Mouse (Mus musculus) embryonic facial prominence, embryonic 15.5 days (tissue): ENCODE data around the gene Lypd6. TPM values are rescaled to one million over a fixed set of nuclear protein-coding genes. Genes with fewer than 3 reads are reported as not detected.

ENCODE experiments used
- ATAC-seq: fragments of 200-750 bp; cut with Nextera tagmentation; 2 replicates; pipeline ENCODE4 v1.8.0; 2017; ENCODE audit warnings: low read depth, moderate TSS enrichment; ENCODE audit not compliant: insufficient number of reproducible peaks, low FRiP score, low TSS enrichment
- H3K27ac ChIP-seq: fragments of 300-500 bp; sonication (generic); replicated peaks from 2 replicates; pipeline ENCODE4 v1.5.1; 2015; ENCODE audit warnings: mild to moderate bottlenecking, inconsistent platforms
- H3K27me3 ChIP-seq: fragments of 300-500 bp; sonication (generic); 2 replicates; pipeline ENCODE4 v1.6.1; 2015; ENCODE audit warnings: inconsistent platforms
- H3K36me3 ChIP-seq: fragments of 300-500 bp; sonication (generic); 2 replicates; pipeline ENCODE4 v1.6.1; 2015; ENCODE audit warnings: mild to moderate bottlenecking, inconsistent platforms
- H3K4me1 ChIP-seq: fragments of 300-500 bp; sonication (generic); 2 replicates; pipeline ENCODE4 v1.6.1; 2015; ENCODE audit warnings: inconsistent platforms
- H3K4me2 ChIP-seq: fragments of 300-500 bp; sonication (generic); replicated peaks from 2 replicates; pipeline ENCODE4 v1.6.1; 2015; ENCODE audit warnings: mild to moderate bottlenecking, inconsistent platforms
- H3K4me3 ChIP-seq: fragments of 300-500 bp; sonication (generic); replicated peaks from 2 replicates; pipeline ENCODE4 v1.5.1; 2015; ENCODE audit warnings: mild to moderate bottlenecking, inconsistent platforms
- H3K9ac ChIP-seq: fragments of 300-500 bp; sonication (generic); 2 replicates; pipeline ENCODE4 v1.6.1; 2015; ENCODE audit warnings: inconsistent platforms
- H3K9me3 ChIP-seq: fragments of 300-500 bp; sonication (generic); replicated peaks from 2 replicates; pipeline ENCODE4 v1.6.1; 2016; ENCODE audit warnings: inconsistent platforms
- WGBS: fragments of 180-500 bp; shearing (Covaris S2); methylation state at CpG from one replicate; pipeline ENCODE4 v1.1.7; 2015; 5-methylcytosine and 5-hydroxymethylcytosine counted together
- polyA plus RNA-seq: library from polyadenylated mRNA; unstranded; fragments of >200 nt; fragmentation: Nextera tagmentation; extraction: Ambion mirVana; gene quantifications from 2 replicates; pipeline ENCODE4 v1.2.1, GENCODE M21; 2015

The Lypd6 gene
- 6.1 and 7.5 TPM in 2 replicates for polyA plus RNA-seq

DNA sequence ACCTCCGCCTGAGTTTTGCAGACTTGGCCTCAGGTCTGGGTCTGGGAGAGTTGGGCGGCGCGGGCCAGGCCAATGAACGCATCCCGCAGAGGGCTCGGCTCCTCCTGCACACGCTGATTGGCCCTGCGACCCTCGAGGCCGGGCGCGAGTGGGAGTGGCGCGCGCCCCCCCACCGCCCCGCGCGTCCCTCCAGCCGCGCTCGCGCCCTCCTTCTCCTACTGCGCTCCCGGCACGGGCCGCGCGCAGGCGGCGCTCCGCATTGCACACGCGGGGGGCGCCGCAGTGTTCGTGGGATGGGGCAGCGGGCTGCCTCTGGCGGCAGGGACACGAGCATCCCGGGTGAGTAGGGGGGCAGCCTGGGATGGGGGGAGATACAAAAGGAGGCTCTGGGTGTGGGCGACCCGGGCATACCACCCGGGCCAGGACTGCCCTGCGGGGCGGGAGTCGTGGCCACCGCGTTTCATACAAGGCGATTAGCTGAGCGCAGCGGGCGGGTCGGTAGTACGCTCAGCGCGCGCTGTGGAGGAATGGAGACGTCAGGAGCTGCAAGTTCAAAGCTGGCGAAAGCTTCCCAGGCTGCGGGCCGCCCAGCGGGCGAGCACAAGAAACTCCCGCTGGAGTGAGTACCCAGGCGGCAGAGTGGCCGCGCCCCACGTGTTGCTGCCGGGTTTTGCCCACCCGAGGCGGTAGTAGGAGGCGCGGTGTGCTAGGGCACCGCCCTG, at the start of gene Lypd6:
Gene Lypd6 (plus strand): TSS at position 184 of the 722 bp plus-strand sequence.
- Histone ChIP-seq H3K4me1 (0 out of 2 replicates have a peak, but pooled peaks cover 5% of the 10 kb centered on the region), H3K9ac (peak within 1 kb of the TSS; percentile 31), H3K27me3 (no peaks in the 10 kb centered on the region), H3K27ac (no peak within 1 kb of the TSS), H3K36me3 (no peaks in the 10 kb centered on the region), H3K4me3 (peak within 1 kb of the TSS; percentile 63), H3K9me3 (no peaks in the 10 kb centered on the region), H3K4me2 (peak within 1 kb of the TSS; percentile 83)
- peak; percentile 93 for ATAC-seq
- whole genome bisulfite sequencing, result under 1% methylated on average over 74 of the region's 76 CpGs

DNA sequence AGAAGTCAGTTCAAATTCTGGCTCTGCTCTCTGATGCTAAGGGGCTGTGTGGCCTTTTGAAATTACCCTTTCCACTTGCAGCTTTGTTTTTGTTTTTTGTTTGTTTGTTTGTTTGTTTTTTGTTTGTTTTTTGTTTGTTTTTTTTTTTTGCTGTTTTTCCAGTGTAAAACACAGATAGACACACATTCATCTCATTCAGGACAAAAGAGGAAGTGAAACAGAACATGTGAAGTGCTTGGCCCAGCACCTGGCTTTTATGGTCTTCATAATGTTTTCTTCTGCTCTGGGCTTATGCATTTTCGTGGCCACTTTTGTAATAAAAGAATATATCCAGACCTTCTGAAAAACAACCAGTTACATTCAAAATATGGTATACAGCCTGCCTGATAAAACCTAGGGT, 46.8 kb upstream of the Lypd6 start:
- Histone ChIP-seq H3K27ac (no peak overlapping the region), H3K9ac (no peak overlapping the region), H3K27me3 (no peaks in the 10 kb centered on the region), H3K36me3 (no peaks in the 10 kb centered on the region), H3K9me3 (no peaks in the 10 kb centered on the region), H3K4me3 (no peak overlapping the region), H3K4me1 (no peaks in the 10 kb centered on the region), H3K4me2 (no peak overlapping the region)
- no peak for ATAC-seq
- 76% methylated on average over 1 of the region's 1 CpGs for WGBS

DNA sequence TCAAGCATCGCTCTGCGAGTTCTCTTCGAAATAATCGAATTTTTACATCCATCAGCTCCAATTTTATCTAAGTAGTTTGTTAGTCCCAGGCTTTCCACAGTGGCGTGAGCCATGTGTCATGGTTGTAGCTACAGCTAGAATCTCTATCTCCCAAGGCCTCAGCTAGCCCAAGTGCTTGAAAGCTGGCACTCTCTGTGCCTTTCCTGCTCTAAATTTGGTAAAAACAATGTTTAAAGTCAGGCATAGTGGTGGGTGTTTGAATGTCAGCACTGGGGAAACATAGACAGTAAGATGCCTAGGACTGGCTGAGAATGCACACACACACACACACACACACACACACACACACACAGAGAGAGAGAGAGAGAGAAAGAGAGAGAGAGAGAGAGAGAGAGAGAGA, 40.7 kb upstream of the Lypd6 start:
- H3K4me3 ChIP-seq, result no peak overlapping the region

DNA sequence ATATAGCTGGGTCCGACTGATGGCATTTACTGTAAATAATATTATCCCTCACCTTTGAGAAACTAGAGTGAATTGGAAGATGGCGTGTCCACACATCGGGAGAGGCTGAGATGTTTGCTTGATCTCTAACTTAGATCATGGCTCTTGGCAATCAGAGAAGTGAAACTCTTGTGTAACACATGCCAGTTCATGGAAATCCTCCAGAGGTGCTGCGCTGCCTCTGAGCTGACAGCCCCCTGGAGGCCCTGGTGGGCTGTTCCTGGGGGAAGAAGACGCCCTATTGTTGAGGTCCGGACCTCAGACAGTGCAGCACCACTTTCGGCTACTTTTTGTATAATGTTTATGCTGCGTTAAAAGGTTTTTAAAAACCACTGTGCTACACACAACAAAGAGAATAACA, 37.3 kb upstream of the Lypd6 start:
- Histone ChIP-seq H3K9me3 (no peaks in the 10 kb centered on the region), H3K4me3 (no peak overlapping the region), H3K27me3 (no peaks in the 10 kb centered on the region), H3K4me1 (no peaks in the 10 kb centered on the region), H3K4me2 (no peak overlapping the region), H3K9ac (no peak overlapping the region), H3K36me3 (no peaks in the 10 kb centered on the region), H3K27ac (no peak overlapping the region)
- 68% methylated on average over 8 of the region's 8 CpGs for WGBS
- ATAC-seq, result no peak

More for the DNA sequence above, 40.7 kb upstream of the Lypd6 start:
- H3K9me3 ChIP-seq, result no peaks in the 10 kb centered on the region
- H3K36me3 ChIP-seq, result no peaks in the 10 kb centered on the region
- WGBS, result 85% methylated on average over 5 of the region's 5 CpGs
- no peaks in the 10 kb centered on the region for H3K4me1 ChIP-seq
- no peak for ATAC-seq
- no peak overlapping the region for H3K27ac ChIP-seq
- H3K9ac ChIP-seq, result no peak overlapping the region
- no peak overlapping the region for H3K4me2 ChIP-seq
- no peaks in the 10 kb centered on the region for H3K27me3 ChIP-seq

DNA sequence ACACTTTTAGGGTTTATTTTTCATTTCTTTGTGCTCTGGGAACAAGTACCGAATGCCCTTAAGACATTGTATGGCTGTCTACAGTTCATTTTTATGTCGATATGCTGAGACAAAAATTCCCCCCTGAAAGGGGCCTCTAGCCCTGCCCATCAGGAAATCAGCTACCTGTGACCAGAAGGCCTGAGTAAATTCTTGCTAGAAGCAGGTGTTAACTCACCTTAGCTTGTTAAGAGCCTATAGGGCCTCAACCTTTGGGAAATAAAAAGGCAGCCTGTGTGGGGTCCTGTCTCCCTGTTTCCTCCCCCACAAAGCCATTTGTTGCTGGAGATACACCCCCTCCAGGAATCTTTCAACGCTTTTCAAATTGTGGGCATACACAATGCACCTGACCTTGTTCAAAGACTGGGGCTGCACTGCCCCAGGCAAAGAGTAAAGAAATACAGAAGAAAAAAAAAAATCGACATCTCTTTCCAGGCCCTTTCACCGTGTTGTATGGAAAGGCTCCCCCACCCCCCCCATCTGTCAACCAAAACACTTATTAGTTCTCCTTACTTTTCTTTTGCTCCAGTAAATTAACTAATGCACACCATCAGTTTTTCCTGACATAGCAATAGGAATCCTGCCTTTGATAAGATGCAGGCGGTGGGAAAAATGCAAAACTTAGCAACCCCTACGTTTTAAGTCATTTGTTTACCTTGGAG, 21.9 kb upstream of the Lypd6 start:
- no peaks in the 10 kb centered on the region for H3K27me3 ChIP-seq
- no peaks in the 10 kb centered on the region for H3K4me1 ChIP-seq
- no peak for ATAC-seq
- H3K9me3 ChIP-seq, result no peaks in the 10 kb centered on the region
- no peak overlapping the region for H3K9ac ChIP-seq
- H3K4me2 ChIP-seq, result no peak overlapping the region
- H3K36me3 ChIP-seq, result no peaks in the 10 kb centered on the region
- no peak overlapping the region for H3K27ac ChIP-seq
- H3K4me3 ChIP-seq, result no peak overlapping the region
- WGBS, result 39% methylated on average over 7 of the region's 7 CpGs

DNA sequence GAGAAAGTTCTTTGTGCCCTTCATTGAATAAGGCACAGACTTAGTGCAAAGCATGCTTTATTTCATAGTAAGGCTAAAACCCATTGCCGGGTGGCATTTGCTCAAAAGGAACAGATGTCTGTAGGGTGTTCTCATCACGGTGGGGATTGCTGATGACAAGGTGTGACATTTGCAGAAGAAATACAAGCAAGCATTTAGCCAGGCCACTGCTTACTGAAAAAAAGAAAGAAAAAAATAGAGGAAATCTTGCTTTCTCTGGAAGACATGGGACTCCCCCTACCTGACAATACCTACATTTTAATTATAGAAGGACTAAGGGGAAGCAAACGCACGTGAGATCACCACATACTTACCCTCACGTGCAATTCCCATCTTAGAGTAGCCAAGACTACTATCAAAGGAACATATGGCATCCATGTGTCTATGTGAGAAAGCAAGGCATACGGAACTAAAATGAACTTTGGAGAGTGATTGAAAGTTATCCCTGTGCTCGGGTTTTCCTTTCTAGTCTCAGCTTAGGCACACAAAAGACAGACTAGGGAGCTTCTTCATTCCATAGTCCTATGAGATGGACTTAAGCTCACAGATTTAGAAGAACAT, 21.3 kb upstream of the Lypd6 start:
- no peaks in the 10 kb centered on the region for H3K27me3 ChIP-seq
- H3K9me3 ChIP-seq, result no peaks in the 10 kb centered on the region
- H3K4me3 ChIP-seq, result no peak overlapping the region
- H3K27ac ChIP-seq, result no peak overlapping the region
- no peak overlapping the region for H3K4me2 ChIP-seq
- no peak for ATAC-seq
- no peak overlapping the region for H3K9ac ChIP-seq
- H3K4me1 ChIP-seq, result no peaks in the 10 kb centered on the region
- 36% methylated on average over 7 of the region's 7 CpGs for WGBS
- H3K36me3 ChIP-seq, result no peaks in the 10 kb centered on the region

DNA sequence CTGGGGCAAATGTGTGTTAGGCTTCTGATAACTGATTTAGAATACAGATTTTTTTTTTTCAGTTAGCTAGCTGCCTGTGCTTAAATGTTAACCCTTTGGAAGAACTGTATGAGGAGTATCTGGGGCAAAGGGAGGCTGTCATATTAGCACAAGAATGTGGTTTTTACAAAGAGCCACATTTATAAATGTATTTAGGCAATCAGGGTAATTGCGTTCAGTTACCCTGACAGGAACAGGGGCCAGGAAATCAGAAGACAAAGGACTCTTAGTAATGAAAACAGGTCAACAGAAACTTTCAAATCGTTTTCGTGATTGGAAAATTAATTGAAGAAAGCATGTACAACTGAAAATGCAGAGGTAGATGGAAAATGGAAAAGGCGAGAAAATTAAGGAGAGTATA, 20.4 kb upstream of the Lypd6 start:
- 65% methylated on average over 4 of the region's 4 CpGs for WGBS
- H3K9me3 ChIP-seq, result no peaks in the 10 kb centered on the region
- no peaks in the 10 kb centered on the region for H3K27me3 ChIP-seq
- no peak overlapping the region for H3K4me3 ChIP-seq
- H3K27ac ChIP-seq, result no peak overlapping the region
- H3K9ac ChIP-seq, result no peak overlapping the region
- no peak overlapping the region for H3K4me2 ChIP-seq
- H3K36me3 ChIP-seq, result no peaks in the 10 kb centered on the region
- H3K4me1 ChIP-seq, result no peaks in the 10 kb centered on the region
- no peak for ATAC-seq

DNA sequence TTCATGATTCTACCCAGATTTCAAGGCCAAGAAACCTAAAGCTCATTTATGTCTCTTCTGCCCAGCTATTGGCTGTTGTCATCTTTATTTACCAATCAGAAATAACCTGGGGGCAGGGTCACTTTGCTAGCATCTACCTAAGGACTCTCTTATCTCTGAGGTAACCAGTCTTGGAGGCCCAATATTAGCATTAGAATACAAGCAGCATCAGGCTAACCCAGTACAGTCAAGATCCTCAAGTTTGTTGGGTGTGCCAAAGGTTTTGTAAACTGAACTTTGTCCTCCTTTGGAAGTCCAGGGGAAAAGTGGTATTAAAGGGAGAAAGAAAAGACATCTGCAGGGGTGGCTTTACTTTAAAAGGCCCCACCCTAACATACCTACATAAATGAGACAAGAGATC, 17.8 kb upstream of the Lypd6 start:
- Histone ChIP-seq H3K27ac (no peak overlapping the region), H3K27me3 (no peaks in the 10 kb centered on the region), H3K4me1 (no peaks in the 10 kb centered on the region), H3K9ac (no peak overlapping the region), H3K4me3 (no peak overlapping the region), H3K36me3 (no peaks in the 10 kb centered on the region), H3K9me3 (no peaks in the 10 kb centered on the region), H3K4me2 (no peak overlapping the region)
- no peak for ATAC-seq

DNA sequence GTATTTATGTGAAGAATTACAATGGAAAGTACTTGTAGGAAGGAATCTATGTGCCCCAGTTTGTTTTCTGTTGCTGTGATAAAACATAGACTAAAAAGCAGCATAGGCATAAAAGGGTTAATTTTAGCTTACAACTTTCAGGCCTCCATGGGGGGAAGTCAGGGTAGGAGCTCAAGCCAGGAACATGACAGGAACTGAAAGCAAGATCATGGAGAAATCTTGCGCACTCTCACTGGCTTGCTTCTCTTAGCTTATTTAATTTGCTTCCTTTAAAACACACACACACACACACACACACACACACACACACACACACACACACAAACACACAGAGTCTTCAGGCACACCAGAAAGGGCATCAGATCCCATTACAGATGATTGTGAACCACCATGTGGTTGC, 12.3 kb upstream of the Lypd6 start:
- Histone ChIP-seq H3K27ac (no peak overlapping the region), H3K27me3 (no peaks in the 10 kb centered on the region), H3K9me3 (no peaks in the 10 kb centered on the region), H3K4me1 (no peaks in the 10 kb centered on the region), H3K9ac (no peak overlapping the region), H3K4me3 (no peak overlapping the region), H3K4me2 (no peak overlapping the region), H3K36me3 (no peaks in the 10 kb centered on the region)
- WGBS, result 86% methylated on average over 1 of the region's 1 CpGs
- no peak for ATAC-seq

DNA sequence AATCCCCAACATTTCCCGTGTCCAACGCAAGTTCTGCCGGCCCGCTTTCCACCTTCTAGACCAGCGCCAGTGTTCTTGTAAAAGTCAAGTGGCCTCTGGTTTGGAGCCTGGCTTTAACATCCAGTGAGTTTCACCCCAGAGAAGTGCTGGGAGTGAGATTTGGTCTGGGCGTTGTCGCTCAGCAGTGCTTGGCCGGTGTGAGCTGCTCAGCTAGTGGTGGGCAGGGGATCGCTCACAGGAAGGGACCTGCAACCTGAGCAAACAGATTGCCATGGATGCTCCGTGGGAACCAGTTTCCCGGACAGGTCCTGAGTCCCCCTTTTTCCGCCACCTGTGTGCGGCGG, 355 bp upstream of the Lypd6 start:
- H3K9ac ChIP-seq, result no peak overlapping the region
- H3K27ac ChIP-seq, result no peak overlapping the region
- no peaks in the 10 kb centered on the region for H3K27me3 ChIP-seq
- H3K4me3 ChIP-seq, result peak overlapping the region; percentile 63
- peak overlapping the region; percentile 83 for H3K4me2 ChIP-seq
- no peaks in the 10 kb centered on the region for H3K36me3 ChIP-seq
- peak; percentile 65 for ATAC-seq
- H3K4me1 ChIP-seq, result 0 out of 2 replicates have a peak, but pooled peaks cover 5% of the 10 kb centered on the region
- 2% methylated on average over 14 of the region's 14 CpGs for WGBS
- no peaks in the 10 kb centered on the region for H3K9me3 ChIP-seq

DNA sequence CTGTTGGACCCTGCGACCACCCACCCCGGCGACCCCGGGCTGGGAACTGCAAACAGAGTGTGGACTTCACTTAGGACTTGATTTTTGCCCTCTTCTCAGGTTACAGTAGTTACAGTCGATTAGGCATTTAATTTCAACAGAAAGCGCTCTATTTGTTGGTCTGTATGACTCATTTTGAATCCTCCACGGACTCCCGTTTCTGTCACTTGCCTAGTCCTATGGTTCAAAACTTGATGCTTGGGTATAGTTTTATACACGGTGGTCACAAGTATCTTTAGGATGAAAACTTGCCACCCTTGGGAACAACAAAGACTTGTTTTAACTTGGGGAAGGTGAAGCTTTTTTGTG, 713 bp downstream of the Lypd6 start:
- H3K27me3 ChIP-seq, result no peaks in the 10 kb centered on the region
- ATAC-seq, result no peak
- H3K9me3 ChIP-seq, result no peaks in the 10 kb centered on the region
- no peak overlapping the region for H3K27ac ChIP-seq
- H3K36me3 ChIP-seq, result no peaks in the 10 kb centered on the region
- peak overlapping the region; percentile 83 for H3K4me2 ChIP-seq
- H3K9ac ChIP-seq, result peak overlapping the region; percentile 31; the same call in 1 of the 2 replicates
- H3K4me1 ChIP-seq, result 0 out of 2 replicates have a peak, but pooled peaks cover 5% of the 10 kb centered on the region
- WGBS, result 1% methylated on average over 9 of the region's 9 CpGs
- H3K4me3 ChIP-seq, result peak overlapping the region; percentile 63
